Mouse (Mus musculus): ENCODE measurements around the gene Elobl.

Elobl gene

GRCm38 (mm10) chr11:88934089-88935000, 32.4 kb downstream of the Elobl start:
- DNase-seq: no peak

GRCm38 (mm10) chr11:88933030-88933429, 33.7 kb downstream of the Elobl start:
- DNase-seq: no peak

GRCm38 (mm10) chr11:88931692-88932530, 34.8 kb downstream of the Elobl start:
- DNase-seq: no peak

- no peak for DNase-seq
Measured at GRCm38 (mm10) chr11:88926566-88926965, 40.2 kb downstream of the Elobl start.

Measured in liver (tissue).